Mouse (Mus musculus) megakaryocyte, embryonic 14.5 days (primary cell): ENCODE results near the gene Ap4b1. TPM values are rescaled to one million over a fixed set of nuclear protein-coding genes. Genes with fewer than 3 reads are reported as not detected.

Experiments used
- H3K27me3 ChIP-seq: replicated peaks from 2 replicates; pipeline ENCODE3; 2012; ENCODE audit warnings: inconsistent platforms
- H3K36me3 ChIP-seq: replicated peaks from 2 replicates; pipeline ENCODE3; 2012; ENCODE audit warnings: low read length, inconsistent platforms, mixed read lengths
- H3K4me1 ChIP-seq: 2 replicates; pipeline ENCODE4 v1.6.1; 2012; ENCODE audit warnings: inconsistent platforms
- H3K4me3 ChIP-seq: replicated peaks from 2 replicates; pipeline ENCODE3; 2012; ENCODE audit warnings: moderate library complexity, mild to moderate bottlenecking, inconsistent platforms
- H3K9me3 ChIP-seq: 2 replicates; pipeline ENCODE4 v1.6.1; 2012; ENCODE audit warnings: inconsistent platforms
- FLI1 ChIP-seq: IDR thresholded peaks from 2 replicates; pipeline ENCODE4 v1.6.1; 2012; ENCODE audit warnings: low read length, inconsistent platforms, mixed read lengths
- GATA1 ChIP-seq: IDR thresholded peaks from 3 replicates; pipeline ENCODE4 v1.6.1; 2012; ENCODE audit warnings: mixed read lengths, low read length, inconsistent platforms, borderline replicate concordance
- polyA plus RNA-seq: library from polyadenylated mRNA; stranded (reverse); fragments of >175 nt; gene quantifications from 2 replicates; pipeline ENCODE4 v1.2.3, GENCODE M21; 2012; ENCODE audit warnings: low replicate concordance; ENCODE audit not compliant: insufficient read depth

Gene Ap4b1
- polyA plus RNA-seq, 1 experiment: 3.6 TPM

DNA sequence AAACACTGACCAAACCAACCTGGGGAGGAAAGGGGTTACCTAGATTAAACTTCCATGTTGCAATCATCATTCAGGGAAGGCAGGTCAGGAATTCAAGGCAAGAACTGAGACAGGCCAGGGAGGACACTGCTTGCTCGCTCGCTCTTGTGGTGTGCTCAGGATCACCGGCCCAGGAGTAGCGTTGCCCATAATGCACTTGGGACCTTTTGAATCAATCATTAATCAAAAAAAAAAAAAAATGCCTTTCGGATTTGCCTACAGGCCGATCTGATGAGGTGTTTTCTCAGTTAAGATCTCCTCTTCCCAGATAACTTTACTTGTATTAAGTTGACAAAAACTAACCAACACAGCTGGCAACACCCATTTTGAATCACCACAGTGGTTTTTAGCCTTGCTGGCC is 54.9 kb downstream of the Ap4b1 start:
- Histone ChIP-seq H3K9me3 (no peaks in the 10 kb centered on the region), H3K27me3 (no peaks in the 10 kb centered on the region), H3K4me1 (peaks cover 61% of the 10 kb centered on the region), H3K4me3 (no peak overlapping the region), H3K36me3 (peaks cover 20% of the 10 kb centered on the region)
- TF ChIP-seq FLI1: no peak
- no peak for TF ChIP-seq GATA1

DNA sequence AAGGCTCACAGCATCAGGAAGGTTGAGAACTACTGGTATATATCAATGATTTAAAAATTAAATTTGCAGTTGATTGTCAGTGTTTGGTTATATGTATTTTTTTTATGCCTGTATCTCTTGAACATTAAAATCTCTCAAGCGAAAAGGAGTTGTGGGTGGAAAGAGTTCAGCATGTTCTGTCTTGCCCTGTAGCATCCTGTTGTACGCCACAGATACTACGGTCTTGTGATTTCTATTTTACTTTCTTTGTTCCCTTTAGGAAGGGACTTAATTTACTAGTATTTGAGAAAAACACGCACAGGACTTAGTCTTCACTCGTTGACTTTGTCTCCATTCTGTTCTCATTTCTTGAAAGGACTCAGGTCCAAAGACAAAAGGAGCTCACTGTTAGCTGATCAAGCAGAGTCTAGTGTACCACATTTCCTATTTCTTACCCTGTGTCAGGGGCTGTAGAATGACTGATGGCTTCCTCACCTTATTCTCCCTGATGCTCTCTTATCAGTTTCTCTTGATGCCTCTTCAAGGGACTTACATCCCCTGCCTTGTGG is 58.2 kb downstream of the Ap4b1 start:
- Histone ChIP-seq H3K4me1 (peaks cover 43% of the 10 kb centered on the region), H3K27me3 (no peaks in the 10 kb centered on the region), H3K9me3 (no peaks in the 10 kb centered on the region), H3K4me3 (no peak overlapping the region), H3K36me3 (peaks cover 30% of the 10 kb centered on the region)
- TF ChIP-seq FLI1: no peak
- no peak for TF ChIP-seq GATA1

DNA sequence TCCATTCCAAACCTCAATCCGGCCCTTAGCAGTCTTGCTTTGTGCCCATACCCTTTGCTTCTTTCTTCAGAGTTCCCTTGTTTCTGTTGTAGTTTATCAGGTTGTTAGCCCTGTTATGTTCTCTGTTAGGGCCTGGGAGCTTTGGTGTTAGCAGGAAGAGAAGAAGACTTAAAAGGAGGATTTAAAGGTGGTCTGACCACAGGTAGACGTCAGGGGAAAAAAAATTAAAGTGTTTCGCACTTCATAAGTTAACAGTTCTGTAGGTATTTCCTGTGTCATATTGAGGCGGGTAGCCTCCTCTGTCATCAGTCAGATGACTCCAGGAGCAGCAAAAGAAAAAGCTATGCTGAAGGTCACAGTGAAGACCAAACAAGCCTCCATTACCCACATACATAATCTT is 58.7 kb downstream of the Ap4b1 start:
- no peaks in the 10 kb centered on the region for H3K27me3 ChIP-seq
- H3K36me3 ChIP-seq: peaks cover 30% of the 10 kb centered on the region
- no peaks in the 10 kb centered on the region for H3K9me3 ChIP-seq
- H3K4me1 ChIP-seq: peaks cover 43% of the 10 kb centered on the region
- TF ChIP-seq FLI1: no peak
- TF ChIP-seq GATA1: no peak
- no peak overlapping the region for H3K4me3 ChIP-seq

Other genes with a start within 250 kb of the Ap4b1 start
- not detected in 2 replicates for gene Syt6, start 234.3 kb upstream of the Ap4b1 start, polyA plus RNA-seq
- not detected in 2 replicates for gene Atg4a-ps, start 163.5 kb upstream of the Ap4b1 start, polyA plus RNA-seq
- 0.12 TPM in 1 of 2 replicates, not detected in the other for gene Olfml3, start 71.5 kb upstream of the Ap4b1 start, polyA plus RNA-seq
- not detected in 2 replicates for gene Gm10964, start 70.2 kb upstream of the Ap4b1 start, polyA plus RNA-seq
- 23.3 and 49.7 TPM in 2 replicates for gene Hipk1, start 18.0 kb upstream of the Ap4b1 start, polyA plus RNA-seq
- 3.1 and 10.5 TPM in 2 replicates for gene Dclre1b, start 76 bp upstream of the Ap4b1 start, polyA plus RNA-seq
- gene Gm43064, start 53 bp downstream of the Ap4b1 start, polyA plus RNA-seq: not detected in 2 replicates
- not detected in 2 replicates for gene Bcl2l15, start 23.1 kb downstream of the Ap4b1 start, polyA plus RNA-seq
- 3.6 TPM in 1 of 2 replicates, not detected in the other for gene Ptpn22, start 50.3 kb downstream of the Ap4b1 start, polyA plus RNA-seq
- 9.0 and 18.1 TPM in 2 replicates for gene Rsbn1, start 104.6 kb downstream of the Ap4b1 start, polyA plus RNA-seq
- 4.0 and 5.0 TPM in 2 replicates for gene Phtf1, start 158.6 kb downstream of the Ap4b1 start, polyA plus RNA-seq